In the genomic region with DNA sequence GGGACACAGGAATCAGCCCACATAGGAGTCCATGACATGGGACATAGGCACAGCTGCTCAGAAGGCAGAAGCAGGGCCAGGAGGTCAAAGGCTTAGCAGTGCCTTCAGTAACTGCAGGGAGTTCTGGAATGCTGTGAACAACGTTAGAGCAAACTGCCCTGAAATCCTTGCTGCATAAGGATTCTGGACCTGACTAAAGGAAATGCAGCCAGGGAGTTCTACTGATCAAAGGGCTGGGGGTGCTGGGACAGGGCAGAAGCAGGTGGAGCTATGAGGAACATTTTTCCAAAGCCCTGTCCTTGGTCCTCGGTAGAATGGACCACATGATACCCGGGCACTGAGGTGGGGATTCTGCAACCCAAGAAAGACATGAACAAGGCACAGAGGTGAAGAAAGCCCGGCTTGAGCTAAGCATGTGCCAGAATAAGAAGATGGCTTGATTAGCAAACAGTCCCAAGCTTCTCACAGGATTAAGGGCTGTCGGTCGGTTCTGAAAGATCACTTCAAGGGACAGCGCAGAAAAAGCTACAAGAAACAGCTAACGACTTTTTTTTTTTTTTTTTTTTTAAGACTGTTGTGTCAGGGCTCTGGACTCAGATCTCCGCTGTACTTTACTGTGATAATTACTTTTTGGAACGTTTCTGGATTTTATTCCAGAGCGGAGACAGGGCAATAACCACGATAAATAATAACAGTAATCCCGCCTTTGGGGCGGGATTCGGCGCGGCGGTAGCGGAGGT, we compare ENCODE assay signal across 8 mouse cellular contexts. TPM values are rescaled to one million over a fixed set of nuclear protein-coding genes. Genes with fewer than 3 reads are reported as not detected.
DNase-seq lines count a peak whose midpoint lies in the region; ATAC-seq and TF ChIP-seq lines count a peak whose summit lies in the region.

No protein-coding gene starts in this region.

- 2% methylated on average over 19 of the region's 19 CpGs for WGBS in heart, embryonic 13.5 days
- WGBS in neural tube, embryonic 12.5 days, result 2% methylated on average over 19 of the region's 19 CpGs

- H3K27ac ChIP-seq in bone marrow macrophage, adult 2 months (ENCODE audit: insufficient read depth, low read depth, low read length), result no peak overlapping the region
- peak overlapping the region; percentile 64; the same call in 1 of the 2 replicates for H3K27ac ChIP-seq in heart, embryonic 13.5 days (replicated peaks)
- H3K27ac ChIP-seq in neural tube, embryonic 12.5 days, result no peak overlapping the region

- no peaks in the 10 kb centered on the region for H3K9me3 ChIP-seq in heart, embryonic 13.5 days
- H3K9me3 ChIP-seq in neural tube, embryonic 12.5 days, result no peaks in the 10 kb centered on the region

- DNase-seq in embryo, embryonic 10 days (ENCODE audit: low spot score), result peak; percentile 29
- DNase-seq in embryo, embryonic 11 days, result no peak
- DNase-seq in kidney, postnatal 36 days, result peak; percentile 52 to 55
- no peak for DNase-seq in thymus, postnatal 14 days
- DNase-seq in frontal cortex, postnatal 25 days (ENCODE audit: low spot score in 2 of 2), result no peak

- no peaks in the 10 kb centered on the region for H3K4me1 ChIP-seq in bone marrow macrophage, adult 2 months (ENCODE audit: control insufficient read depth, insufficient read depth, low read length)
- peaks cover 6% of the 10 kb centered on the region for H3K4me1 ChIP-seq in heart, embryonic 13.5 days
- H3K4me1 ChIP-seq in neural tube, embryonic 12.5 days, result peaks cover 5% of the 10 kb centered on the region; the same call in 1 of the 2 replicates

- no peaks in the 10 kb centered on the region for H3K36me3 ChIP-seq in heart, embryonic 13.5 days
- no peaks in the 10 kb centered on the region for H3K36me3 ChIP-seq in neural tube, embryonic 12.5 days

- H3K4me2 ChIP-seq in heart, embryonic 13.5 days, result peak overlapping the region; percentile 89
- peak overlapping the region; percentile 75 for H3K4me2 ChIP-seq in neural tube, embryonic 12.5 days (replicated peaks)

- ATAC-seq in heart, embryonic 13.5 days (ENCODE audit: extremely low read depth, insufficient number of reproducible peaks, low FRiP score, low TSS enrichment), result no peak
- ATAC-seq in neural tube, embryonic 12.5 days (ENCODE audit: low FRiP score, low read depth), result 0 out of 2 replicates have a peak, but pooled peaks have one; percentile 14

- no peak for TF ChIP-seq CTCF in bone marrow macrophage, adult 2 months (IDR thresholded peaks at IDR 0.05; ENCODE audit: low read depth, low read length)

- peak overlapping the region; percentile 63 for H3K4me3 ChIP-seq in bone marrow macrophage, adult 2 months (ENCODE audit: insufficient read depth, low read length)
- peak overlapping the region; percentile 72 for H3K4me3 ChIP-seq in heart, embryonic 13.5 days
- H3K4me3 ChIP-seq in neural tube, embryonic 12.5 days, result peak overlapping the region; percentile 48

- no peaks in the 10 kb centered on the region for H3K27me3 ChIP-seq in heart, embryonic 13.5 days (replicated peaks)
- H3K27me3 ChIP-seq in neural tube, embryonic 12.5 days (replicated peaks), result no peaks in the 10 kb centered on the region

- no peak for TF ChIP-seq POLR2A in bone marrow macrophage, adult 2 months (IDR thresholded peaks at IDR 0.05; ENCODE audit: borderline replicate concordance, low read depth, low read length)

- peak overlapping the region; percentile 85 for H3K9ac ChIP-seq in heart, embryonic 13.5 days
- H3K9ac ChIP-seq in neural tube, embryonic 12.5 days, result peak overlapping the region; percentile 59

RNA-seq across cellular contexts. Expression of gene Thnsl2, which starts 0.9 kb away (rescaled TPM):
- not detected in 2 replicates for polyA plus RNA-seq in bone marrow macrophage, adult 2 months (2012; ENCODE audit: insufficient read depth, insufficient read length, missing spikeins)
- polyA plus RNA-seq in heart, embryonic 13.5 days (2015; fragmentation: Nextera tagmentation; extraction: Ambion mirVana), result 4.5 and 4.7 TPM in 2 replicates
- polyA plus RNA-seq in neural tube, embryonic 12.5 days (2016; fragmentation: Nextera tagmentation; extraction: Ambion mirVana), result 4.6 and 5.4 TPM in 2 replicates

RNA-seq across cellular contexts. Expression of gene Fabp1, which starts 56.3 kb away (rescaled TPM):
- polyA plus RNA-seq in bone marrow macrophage, adult 2 months (2012; ENCODE audit: insufficient read depth, insufficient read length, missing spikeins), result not detected in 2 replicates
- polyA plus RNA-seq in heart, embryonic 13.5 days (2015; fragmentation: Nextera tagmentation; extraction: Ambion mirVana), result 0.48 and 5.6 TPM in 2 replicates
- polyA plus RNA-seq in neural tube, embryonic 12.5 days (2016; fragmentation: Nextera tagmentation; extraction: Ambion mirVana), result not detected in 2 replicates

Comparison
In these comparisons a context has a peak if more than half of its experiments do, and no peak if none do; other contexts are left out.
1. DNase-seq: peak in embryo, embryonic 10 days (single experiment) and kidney, postnatal 36 days (2 of 2); none in embryo, embryonic 11 days (single experiment), thymus, postnatal 14 days (single experiment) and frontal cortex, postnatal 25 days (0 of 2).
2. Peak in every context shown above with its lines, with median percentiles within 50 percentile points of each other: H3K4me3 ChIP-seq.